Mouse (Mus musculus) embryonic stem cell, embryonic (primary cell): Measurements from ENCODE around the gene Elof1.

Source experiments
- CTCF ChIA-PET, 4 experiments: fragments of 300-600 bp in 2 of 4; fragments of 350-600 bp in 2 of 4; sonication (Branson Sonifier 250); formaldehyde crosslinking; loops; one replicate each; lab custom pipeline; 2022; ENCODE audit warnings: inconsistent platforms in 2 of 4; lab: Charles Lee
- POLR2A ChIA-PET, 4 experiments: fragments of 300-600 bp in 2 of 4; fragments of 350-600 bp in 2 of 4; sonication (Branson Sonifier 250); formaldehyde crosslinking; loops; one replicate each; lab custom pipeline; 2022; ENCODE audit warnings: antibody characterized with exemption in 4 of 4, inconsistent platforms in 1 of 4; lab: Charles Lee

Elof1 gene

DNA sequence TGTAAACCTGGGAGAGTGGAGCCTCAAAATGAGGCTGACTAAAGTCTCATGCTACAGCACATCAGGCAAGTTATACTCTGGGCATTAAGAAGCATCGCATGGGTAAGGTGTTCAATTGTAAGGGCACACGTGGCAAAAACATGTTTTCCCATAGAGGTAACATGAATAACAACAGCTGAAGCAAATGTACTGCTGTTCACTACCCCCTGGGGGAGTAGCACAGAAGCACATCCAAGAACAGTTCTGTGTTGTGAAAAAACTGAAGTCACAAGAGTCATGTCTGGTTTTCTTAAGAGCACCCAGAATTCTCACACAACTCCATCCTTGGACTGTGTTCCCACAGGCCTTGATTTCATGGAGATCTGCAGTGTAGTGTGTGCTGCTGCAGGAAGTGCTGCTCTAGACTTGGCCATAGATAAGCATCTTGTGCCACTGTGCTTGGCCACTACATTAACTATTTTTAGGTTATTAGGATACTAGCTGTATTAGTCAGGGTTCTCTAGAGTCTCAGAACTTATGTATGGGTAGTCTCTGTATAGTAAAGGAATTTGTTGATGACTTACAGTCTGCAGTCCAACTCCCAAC, 29.8 kb downstream of the Elof1 start:
- CTCF ChIA-PET = interaction anchor here in 2 of 4 experiments (1.0 to 1.5 kb wide), 3 partner anchors 9 kb away, joined by 3 to 4 read pairs (median 3); no protein-coding TSS in a partner anchor
- POLR2A ChIA-PET = interaction anchor here in 2 of 4 experiments (0.7 to 5.1 kb wide), 3 partner anchors 16 to 775 kb away, joined by 3 to 45 read pairs (median 6); partner anchors contain the start of genes Ap1m2 (in 1 of the 2), Elavl3 (in 1 of the 2), Gm49318 (in 1 of the 2) and Zfp653 (in 1 of the 2)

DNA sequence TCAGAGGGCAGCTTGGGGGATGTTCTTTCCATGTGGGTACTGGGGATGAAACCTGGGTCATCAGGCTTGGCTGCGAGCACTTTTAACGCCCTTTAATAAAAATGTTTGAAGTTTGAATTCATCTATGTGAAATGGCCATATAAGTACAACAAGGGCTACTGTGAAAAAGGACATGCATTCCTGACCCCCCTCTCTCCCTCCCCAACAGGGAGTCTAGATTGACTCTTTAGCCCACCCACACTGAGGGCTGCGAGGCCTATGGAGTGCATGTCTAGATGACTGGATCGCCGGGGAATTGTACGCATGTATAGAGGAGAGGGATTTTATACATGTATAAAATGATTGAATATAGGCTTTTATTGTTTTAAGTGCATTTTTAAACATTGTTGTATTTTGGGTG, 31.0 kb downstream of the Elof1 start:
- ChIA-PET CTCF (interaction anchor here in 3 of 4 experiments (0.6 to 1.5 kb wide), 13 partner anchors 10 to 559 kb away, joined by 3 to 15 read pairs (median 4); partner anchors contain the start of genes Gm49318 (in 1 of the 3) and Zfp653 (in 1 of the 3)), POLR2A (interaction anchor here (0.5 to 5.1 kb wide), 33 partner anchors 9 to 795 kb away, joined by 3 to 45 read pairs (median 5); partner anchors contain the start of genes Gm49318 (in 3 of the 4), Zfp653 (in 2 of the 4), Ccdc159 (in 1 of the 4) and Cdkn2d (in 1 of the 4))

DNA sequence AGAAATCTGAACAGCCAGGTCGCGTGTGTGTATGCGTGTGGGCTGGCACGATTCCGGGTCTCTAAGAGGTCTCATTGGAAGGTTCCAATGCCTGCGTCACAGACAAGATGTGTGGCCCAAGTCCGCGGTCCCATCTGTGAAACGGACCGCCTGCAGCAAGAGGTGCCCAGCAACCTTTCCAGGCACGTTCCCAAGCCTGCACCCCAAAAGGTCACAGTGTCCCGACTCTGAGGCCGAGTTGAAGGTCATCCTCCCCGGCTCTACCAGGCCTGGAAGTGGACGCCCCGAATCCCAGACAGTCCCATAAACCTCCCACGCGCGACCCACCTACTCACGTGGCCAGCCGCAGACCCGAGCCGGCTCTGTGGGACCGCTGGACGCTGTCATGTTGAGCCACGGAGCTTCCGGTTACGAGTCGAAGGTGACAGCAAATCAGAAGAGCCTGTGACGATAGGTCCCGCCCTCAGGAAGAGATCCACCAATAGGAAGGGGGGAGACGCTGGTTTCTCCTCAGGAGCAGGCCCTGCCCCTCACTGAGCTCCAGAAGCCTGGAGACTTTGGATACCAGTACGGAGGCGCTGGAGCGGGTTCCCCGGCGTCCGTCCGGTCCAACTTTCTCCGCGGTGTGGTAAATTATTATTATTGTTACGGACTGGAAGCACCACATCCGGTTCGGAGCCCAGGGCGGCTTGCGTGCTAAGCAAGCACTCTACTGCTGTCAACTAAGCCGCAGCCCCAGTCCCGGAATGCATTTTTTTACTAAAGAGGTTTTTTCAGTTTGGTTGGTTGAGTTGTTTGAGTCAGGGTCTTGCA, 31.7 kb downstream of the Elof1 start, which contains the start of gene Ecsit:
Gene Ecsit (minus strand): TSS at position 417 of the 813 bp plus-strand sequence.
- CTCF ChIA-PET = interaction anchor here in 3 of 4 experiments (0.5 to 1.5 kb wide), 17 partner anchors 10 to 670 kb away, joined by 3 to 15 read pairs (median 4); partner anchors contain the start of genes Gm49318 (in 1 of the 3) and Zfp653 (in 1 of the 3)
- POLR2A ChIA-PET = interaction anchor here in 3 of 4 experiments (0.5 to 5.1 kb wide), 40 partner anchors 8 to 794 kb away, joined by 3 to 45 read pairs (median 5); partner anchors contain the start of genes Gm49318 (in 3 of the 3), Zfp653 (in 2 of the 3), Ccdc159 (in 1 of the 3) and Cdkn2d (in 1 of the 3)

DNA sequence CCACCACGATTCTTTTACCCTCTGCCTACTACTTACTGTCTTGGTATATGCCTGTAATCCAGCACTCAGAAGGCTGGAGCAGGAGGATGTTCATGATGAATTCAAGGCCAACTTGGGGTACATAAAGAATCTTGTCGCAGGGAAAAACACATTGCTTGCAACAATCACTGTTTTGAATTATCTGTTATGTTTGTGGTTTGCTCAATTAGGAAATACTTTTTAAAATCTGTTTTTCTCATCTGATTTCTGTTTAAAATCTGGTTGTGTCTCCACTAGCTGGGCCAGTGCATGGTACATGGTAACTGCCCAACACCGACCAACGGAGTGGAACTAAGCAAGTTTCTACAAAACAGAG, 32.3 kb downstream of the Elof1 start:
- ChIA-PET CTCF (interaction anchor here in 1 of 4 experiments (1.0 to 1.5 kb wide), 8 partner anchors 11 to 58 kb away, joined by 3 to 15 read pairs (median 4); partner anchors contain the start of genes Gm49318 and Zfp653), POLR2A (interaction anchor here in 3 of 4 experiments (0.7 to 5.1 kb wide), 25 partner anchors 8 to 383 kb away, joined by 3 to 45 read pairs (median 5); partner anchors contain the start of genes Gm49318 (in 2 of the 3), Zfp653 (in 2 of the 3), Ccdc159 (in 1 of the 3) and Cnn1 (in 1 of the 3))

DNA sequence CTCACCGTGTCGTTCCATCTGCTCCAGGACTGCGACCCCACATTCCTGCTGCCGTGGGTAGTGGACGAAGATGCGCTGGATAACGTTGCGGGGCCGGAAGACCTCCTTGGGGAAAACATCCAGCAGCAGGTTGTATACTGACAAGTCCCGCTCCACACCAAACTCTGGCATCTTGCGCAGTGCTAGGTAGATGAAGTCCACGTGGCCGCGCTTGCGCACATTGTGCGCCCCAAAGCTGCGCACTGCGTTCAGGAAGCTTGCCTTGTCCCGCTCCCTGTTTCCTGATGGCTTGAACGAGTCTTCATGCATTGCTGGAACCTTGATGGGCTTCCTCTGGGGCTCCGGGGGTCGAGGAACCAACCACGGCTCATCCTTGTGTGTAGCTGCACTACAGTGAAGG, 40.7 kb downstream of the Elof1 start:
- ChIA-PET POLR2A (interaction anchor here in 3 of 4 experiments (0.6 to 3.8 kb wide), 12 partner anchors 9 to 95 kb away, joined by 3 to 17 read pairs (median 5); partner anchors contain the start of genes Ecsit (in 2 of the 3) and Elavl3 (in 1 of the 3)), CTCF (interaction anchor here in 3 of 4 experiments (0.7 to 1.4 kb wide), 6 partner anchors 11 to 818 kb away, joined by 3 to 5 read pairs (median 4); no protein-coding TSS in a partner anchor)

DNA sequence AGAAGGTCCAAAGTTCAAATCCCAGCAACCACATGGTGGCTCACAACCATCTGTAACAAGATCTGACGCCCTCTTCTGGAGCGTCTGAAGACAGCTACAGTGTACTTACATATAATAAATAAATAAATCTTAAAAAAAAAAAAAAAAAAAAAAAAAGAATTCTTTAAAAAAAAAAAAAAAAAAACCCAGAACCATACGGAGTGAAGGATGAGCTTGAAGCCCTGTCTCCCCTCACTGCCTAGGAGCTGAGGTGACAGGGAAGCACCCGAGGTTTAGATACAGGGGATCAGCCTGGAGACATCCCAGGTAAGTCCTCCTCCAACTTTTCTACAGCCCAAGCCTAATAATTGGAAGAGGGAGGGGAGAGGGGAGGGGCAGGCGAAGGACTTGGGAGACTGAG, 41.2 kb downstream of the Elof1 start:
- CTCF ChIA-PET = interaction anchor here in 3 of 4 experiments (0.6 to 1.4 kb wide), 9 partner anchors 10 to 818 kb away, joined by 3 to 5 read pairs (median 4); partner anchors contain the start of genes Cnn1 (in 1 of the 3) and Ecsit (in 1 of the 3)
- POLR2A ChIA-PET = interaction anchor here (0.6 to 3.8 kb wide), 11 partner anchors 9 to 247 kb away, joined by 3 to 17 read pairs (median 5); partner anchors contain the start of genes Ecsit (in 2 of the 4) and Elavl3 (in 1 of the 4)

DNA sequence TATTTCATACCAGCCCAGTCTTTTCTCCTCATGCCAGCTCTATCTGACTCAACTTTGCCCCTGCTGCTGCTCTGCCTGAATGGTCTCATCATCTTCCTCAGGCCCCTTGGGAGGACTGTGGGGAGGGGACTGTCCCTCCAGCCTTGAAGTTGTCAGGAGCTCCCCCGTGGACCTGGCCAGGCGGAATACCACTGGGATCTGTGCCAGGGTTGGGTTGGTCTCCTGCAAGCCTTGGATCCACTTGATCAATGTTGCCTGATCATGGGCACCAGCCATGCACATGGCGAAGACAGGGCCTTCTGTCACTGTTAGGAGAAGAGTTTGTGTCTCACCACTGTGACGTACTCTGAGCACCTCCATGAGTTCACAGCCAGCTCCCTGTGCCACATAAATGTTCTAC, 44.7 kb downstream of the Elof1 start:
- ChIA-PET POLR2A (interaction anchor here in 2 of 4 experiments (0.5 to 5.1 kb wide), 6 partner anchors 13 to 94 kb away, joined by 3 to 45 read pairs (median 9); partner anchors contain the start of genes Ecsit (in 2 of the 2) and Elavl3 (in 1 of the 2)), CTCF (interaction anchor here in 2 of 4 experiments (0.8 to 1.4 kb wide), 2 partner anchors 71 to 339 kb away, joined by 3 to 4 read pairs; partner anchors contain the start of gene 9530077C05Rik (in 1 of the 2))

DNA sequence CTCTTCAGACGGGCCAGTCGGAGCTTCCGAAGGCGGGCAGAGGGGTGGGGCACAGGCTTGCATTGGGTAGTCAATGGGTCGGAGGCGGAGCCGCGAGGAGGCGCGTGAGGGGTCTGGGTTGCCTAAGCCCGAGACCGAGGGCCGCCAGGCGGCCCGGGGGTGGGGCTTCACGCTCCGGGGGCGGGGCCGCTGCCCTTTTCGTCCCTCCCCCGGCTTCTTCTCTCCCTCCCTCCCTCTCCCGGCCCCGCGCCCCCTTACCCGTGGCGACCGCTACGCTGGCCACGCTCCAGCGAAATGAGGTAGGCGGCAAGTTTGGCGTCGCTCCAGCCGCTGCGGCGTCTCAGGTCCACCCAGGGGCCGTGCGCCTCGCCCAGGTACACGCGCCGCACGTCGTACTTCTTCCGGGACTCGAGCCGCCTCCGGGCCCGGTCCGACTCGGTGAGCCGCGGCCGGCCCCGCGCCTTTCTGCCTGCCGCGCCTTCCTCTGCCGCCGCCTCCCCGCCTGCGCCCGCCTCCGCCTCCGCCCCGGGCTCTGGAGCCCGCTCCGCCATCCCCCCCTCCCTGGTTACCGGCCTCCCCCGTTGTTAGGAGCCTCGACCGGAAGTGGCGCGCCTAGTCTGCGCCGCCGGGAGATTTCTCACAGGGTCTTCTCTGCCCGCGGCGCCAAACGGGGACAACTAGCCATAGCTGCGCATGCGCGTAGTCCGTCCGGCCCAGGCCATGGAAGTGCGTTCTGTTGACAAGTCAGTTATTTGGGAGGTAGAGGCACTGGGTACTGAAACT, 46.0 kb downstream of the Elof1 start, which contains the start of the genes Gm49318 and Zfp653:
Gene Gm49318 (minus strand): TSS at position 469 of the 783 bp plus-strand sequence.
Gene Zfp653 (minus strand): TSS at position 586 of the 783 bp plus-strand sequence.
- ChIA-PET CTCF (interaction anchor here (0.6 to 2.9 kb wide), 18 partner anchors 14 to 340 kb away, joined by 3 to 17 read pairs (median 4); partner anchors contain the start of genes Pigyl (in 2 of the 4), 9530077C05Rik (in 1 of the 4) and Ecsit (in 1 of the 4)), POLR2A (interaction anchor here (0.5 to 5.1 kb wide), 67 partner anchors 9 to 1687 kb away, joined by 3 to 45 read pairs (median 4); partner anchors contain the start of genes Ecsit (in 3 of the 4), Ldlr (in 3 of the 4), 9530077C05Rik (in 2 of the 4) and Pigyl (in 2 of the 4))

DNA sequence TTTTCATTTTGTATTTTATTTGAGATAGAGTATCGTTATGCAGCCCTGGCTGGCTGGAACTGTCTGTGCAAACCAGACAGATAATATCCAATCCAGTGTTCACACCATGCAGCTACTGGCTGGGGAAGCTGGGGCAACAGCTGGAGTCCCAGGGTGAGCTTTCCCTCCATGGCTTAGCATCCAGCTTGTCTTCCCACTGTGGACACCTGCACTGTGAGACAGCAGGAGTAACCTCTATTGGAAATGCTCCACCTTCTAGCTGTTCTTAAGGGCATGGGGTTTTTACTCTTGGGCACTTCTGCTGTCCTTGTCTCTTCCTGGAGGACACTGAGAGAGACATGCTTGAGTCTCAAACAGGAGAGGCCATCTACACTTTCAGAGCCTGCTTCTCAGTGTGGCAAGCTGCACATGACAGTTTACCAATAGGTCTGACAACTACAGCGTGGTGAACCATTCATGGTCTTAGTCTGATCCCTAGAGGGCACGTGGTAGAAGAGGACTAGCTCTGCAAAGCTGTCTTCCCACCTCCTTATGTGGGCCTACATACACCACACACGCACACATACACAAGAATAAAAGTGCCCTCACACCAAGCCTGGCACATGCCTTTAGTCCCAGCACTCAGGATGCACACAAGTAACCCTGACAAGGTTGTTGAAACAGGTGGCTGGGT, 47.0 kb downstream of the Elof1 start:
- ChIA-PET CTCF (interaction anchor here (0.6 to 2.9 kb wide), 19 partner anchors 15 to 341 kb away, joined by 3 to 17 read pairs (median 4); partner anchors contain the start of genes Pigyl (in 2 of the 4), 9530077C05Rik (in 1 of the 4) and Ecsit (in 1 of the 4)), POLR2A (interaction anchor here in 3 of 4 experiments (0.5 to 5.1 kb wide), 57 partner anchors 8 to 560 kb away, joined by 3 to 45 read pairs (median 4); partner anchors contain the start of genes Ecsit (in 3 of the 3), Ldlr (in 3 of the 3), 9530077C05Rik (in 2 of the 3) and Anln (in 1 of the 3))

DNA sequence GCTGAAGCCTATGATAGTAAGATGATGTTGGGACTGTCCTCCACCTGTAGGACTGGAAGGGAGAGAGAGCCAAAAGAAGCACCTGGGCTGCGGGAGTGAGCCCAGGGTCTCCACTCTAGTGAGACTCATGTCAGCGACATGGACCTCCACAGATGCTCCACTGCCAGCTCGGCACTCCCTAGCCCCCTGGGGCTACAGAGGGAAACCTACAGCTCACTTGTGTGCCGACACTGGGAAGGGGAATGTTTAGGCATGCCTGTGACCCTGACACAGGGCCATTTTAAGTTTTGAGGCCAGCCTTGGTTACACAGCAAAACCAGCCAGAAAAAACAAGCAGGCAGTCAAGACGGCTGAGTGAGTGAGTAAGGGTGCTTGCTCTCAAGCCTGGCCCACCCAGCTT, 49.8 kb downstream of the Elof1 start:
- POLR2A ChIA-PET = interaction anchor here in 2 of 4 experiments (1.1 to 3.0 kb wide), 9 partner anchors 8 to 107 kb away, joined by 3 to 16 read pairs (median 5); partner anchors contain the start of genes Ecsit (in 1 of the 2) and Elavl3 (in 1 of the 2)
- CTCF ChIA-PET = interaction anchor here (0.6 to 2.8 kb wide), 17 partner anchors 9 to 344 kb away, joined by 3 to 28 read pairs (median 4); partner anchors contain the start of genes 9530077C05Rik (in 1 of the 4), Epor (in 1 of the 4) and Pigyl (in 1 of the 4)

DNA sequence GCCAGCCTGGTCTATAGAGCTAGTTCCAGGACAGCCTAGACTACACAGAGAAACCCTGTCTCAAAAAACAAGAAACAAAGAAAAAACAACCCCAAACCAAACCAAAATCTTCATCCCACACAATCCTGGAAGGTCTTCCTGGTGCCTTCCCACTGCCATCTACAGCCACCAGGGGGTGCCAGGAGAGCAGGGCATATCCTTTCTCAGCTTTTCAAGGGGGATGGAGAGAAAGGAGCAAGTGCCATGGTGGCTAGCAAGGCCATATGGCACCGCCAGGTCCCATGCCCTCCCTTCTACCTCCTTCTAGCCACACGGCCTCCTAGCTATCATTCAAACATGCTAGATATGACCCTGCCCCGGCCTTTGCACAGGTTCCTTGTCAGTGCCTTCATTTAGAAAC, 50.5 kb downstream of the Elof1 start:
- ChIA-PET POLR2A (interaction anchor here in 3 of 4 experiments (0.6 to 3.0 kb wide), 14 partner anchors 9 to 165 kb away, joined by 3 to 16 read pairs (median 5); partner anchors contain the start of genes Ecsit (in 2 of the 3) and Elavl3 (in 1 of the 3)), CTCF (interaction anchor here (0.6 to 2.8 kb wide), 23 partner anchors 9 to 1059 kb away, joined by 3 to 28 read pairs (median 5); partner anchors contain the start of genes 9530077C05Rik (in 1 of the 4), Ecsit (in 1 of the 4), Epor (in 1 of the 4) and Pigyl (in 1 of the 4))

DNA sequence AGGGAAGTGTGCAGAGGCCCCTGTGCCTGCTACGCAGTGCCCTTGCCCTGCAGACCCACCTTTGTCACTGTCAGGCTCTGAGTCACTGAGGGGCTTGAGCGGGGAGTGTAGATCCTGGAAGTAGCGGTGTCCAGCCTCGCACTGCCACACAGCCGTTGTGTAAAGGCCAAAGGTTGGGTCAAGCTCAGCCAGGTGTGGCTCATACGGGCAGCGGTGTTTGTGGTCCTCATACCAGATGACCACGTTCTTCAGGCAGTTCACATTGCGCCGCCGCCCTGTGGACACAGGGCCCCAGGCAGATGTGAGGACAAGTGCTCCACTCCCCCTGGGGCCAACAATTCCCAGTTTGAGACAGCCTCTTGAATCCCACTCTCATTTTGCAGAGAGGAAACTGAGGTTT, 51.3 kb downstream of the Elof1 start:
- ChIA-PET CTCF (interaction anchor here (0.7 to 2.8 kb wide), 14 partner anchors 10 to 343 kb away, joined by 3 to 28 read pairs (median 8); partner anchors contain the start of gene Pigyl (in 1 of the 4)), POLR2A (interaction anchor here in 3 of 4 experiments (0.6 to 3.0 kb wide), 12 partner anchors 8 to 203 kb away, joined by 3 to 16 read pairs (median 5); partner anchors contain the start of genes Ecsit (in 2 of the 3) and Elavl3 (in 1 of the 3))

DNA sequence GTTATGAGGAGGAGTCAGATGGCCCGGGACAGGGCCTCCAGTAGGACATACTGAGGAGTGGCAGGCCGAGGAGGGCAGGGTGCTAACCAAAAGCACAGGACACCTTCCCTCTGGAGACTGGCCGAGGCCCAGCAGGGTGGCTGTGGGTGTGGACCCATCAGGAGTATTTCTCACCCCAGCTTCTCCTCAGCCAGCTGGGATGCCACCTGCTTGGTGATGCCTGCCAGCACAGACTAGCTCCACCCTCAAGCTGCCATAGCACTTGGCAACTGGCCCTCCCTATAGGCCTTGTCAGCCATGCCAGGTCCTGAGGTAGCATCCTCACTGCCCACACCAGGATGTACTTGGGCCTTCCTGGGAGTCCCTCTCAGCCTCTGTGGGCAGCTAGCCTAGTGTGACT, 52.6 kb downstream of the Elof1 start:
- ChIA-PET CTCF (interaction anchor here in 3 of 4 experiments (1.0 to 2.1 kb wide), 3 partner anchors 10 to 91 kb away, joined by 3 to 7 read pairs (median 3); no protein-coding TSS in a partner anchor), POLR2A (interaction anchor here (0.5 to 3.0 kb wide), 10 partner anchors 9 to 116 kb away, joined by 3 to 16 read pairs (median 5); partner anchors contain the start of genes Ecsit (in 1 of the 4) and Elavl3 (in 1 of the 4))
